In genomic region chr3:105453214-105453950, GRCm38 (mm10) we compare ENCODE assay signal across 9 mouse cellular contexts. TPM values are rescaled to one million over a fixed set of nuclear protein-coding genes. Genes with fewer than 3 reads are reported as not detected.
DNase-seq lines count a peak whose midpoint lies in the region; ATAC-seq and TF ChIP-seq lines count a peak whose summit lies in the region.
"Had no signal": no experiment of that assay in that cellular context is flagged by ENCODE, and none has a peak within 500 bp of the region (broad histone marks: within the 10 kb centered on the region; RNA-seq: fewer than 3 reads in every experiment).

No protein-coding gene starts in this region.

- no peak for TF ChIP-seq EP300 in ES-Bruce4 (IDR thresholded peaks at IDR 0.05; ENCODE audit: insufficient read depth, low read depth, low read length)

- intact Hi-C loops in heart, postnatal 10 days (cut with DNase I): loop anchor here (5.0 kb wide), 3 partner anchors 64 to 274 kb away; no protein-coding TSS in a partner anchor

- peaks cover 83% of the 10 kb centered on the region for H3K27me3 ChIP-seq in heart, embryonic 10.5 days (ENCODE audit: insufficient read depth, poor library complexity, severe bottlenecking)
- peaks cover 17% of the 10 kb centered on the region for H3K27me3 ChIP-seq in ES-Bruce4 (ENCODE audit: control insufficient read depth, insufficient read depth, low read length, poor library complexity, severe bottlenecking)
- no peaks in the 10 kb centered on the region for H3K27me3 ChIP-seq in forebrain, embryonic 15.5 days
- peaks cover 83% of the 10 kb centered on the region for H3K27me3 ChIP-seq in liver, embryonic 13.5 days

- DNase-seq in heart, embryonic 10.5 days (ENCODE audit: low spot score): no peak
- no peak for DNase-seq in heart, postnatal 10 days
- DNase-seq in liver, embryonic 13.5 days: no peak
- no peak for DNase-seq in urinary bladder, postnatal 10 days (ENCODE audit: low spot score)
- no peak for DNase-seq in cerebellum, adult 9-10 months
- no peak for DNase-seq in B cell, adult 2 months

- no peak overlapping the region for H3K9ac ChIP-seq in ES-Bruce4 (ENCODE audit: low read depth, poor library complexity, severe bottlenecking)
- H3K9ac ChIP-seq in forebrain, embryonic 15.5 days (replicated peaks): peak overlapping the region; percentile 88
- no peak overlapping the region for H3K9ac ChIP-seq in liver, embryonic 13.5 days

- no peak for TF ChIP-seq CTCF in ES-Bruce4 (IDR thresholded peaks at IDR 0.05; ENCODE audit: low read depth, low read length)

- ATAC-seq in forebrain, embryonic 15.5 days (replicated peaks): no peak; the same call in 1 of the 2 replicates
- ATAC-seq in liver, embryonic 13.5 days (ENCODE audit: low read depth): no peak
- ATAC-seq: inflammation-experienced regulatory T-cells, adult 6 months had no signal

- H3K36me3 ChIP-seq in heart, embryonic 10.5 days: no peaks in the 10 kb centered on the region
- no peaks in the 10 kb centered on the region for H3K36me3 ChIP-seq in ES-Bruce4 (ENCODE audit: control insufficient read depth, insufficient read depth, low read length, poor library complexity, severe bottlenecking)
- H3K36me3 ChIP-seq in forebrain, embryonic 15.5 days: no peaks in the 10 kb centered on the region
- no peaks in the 10 kb centered on the region for H3K36me3 ChIP-seq in liver, embryonic 13.5 days

- peaks cover 22% of the 10 kb centered on the region for H3K4me1 ChIP-seq in heart, embryonic 10.5 days
- no peaks in the 10 kb centered on the region for H3K4me1 ChIP-seq in ES-Bruce4 (ENCODE audit: control insufficient read depth, insufficient read depth, low read length)
- peaks cover 40% of the 10 kb centered on the region for H3K4me1 ChIP-seq in forebrain, embryonic 15.5 days
- H3K4me1 ChIP-seq in liver, embryonic 13.5 days (replicated peaks): peaks cover 12% of the 10 kb centered on the region; the same call in 1 of the 2 replicates

- TF ChIP-seq POLR2A in ES-Bruce4 (IDR thresholded peaks at IDR 0.05; ENCODE audit: insufficient read depth, low read length): no peak

- no peaks in the 10 kb centered on the region for H3K9me3 ChIP-seq in heart, embryonic 10.5 days
- no peaks in the 10 kb centered on the region for H3K9me3 ChIP-seq in ES-Bruce4 (replicated peaks; ENCODE audit: control insufficient read depth, insufficient read depth, low read length, poor library complexity, severe bottlenecking)
- H3K9me3 ChIP-seq in forebrain, embryonic 15.5 days: no peaks in the 10 kb centered on the region
- H3K9me3 ChIP-seq in liver, embryonic 13.5 days (replicated peaks): no peaks in the 10 kb centered on the region

- peak overlapping the region; percentile 84 for H3K4me2 ChIP-seq in forebrain, embryonic 15.5 days (replicated peaks)
- H3K4me2 ChIP-seq in liver, embryonic 13.5 days: peak overlapping the region; percentile 63; the same call in 1 of the 2 replicates

- no peak overlapping the region for H3K27ac ChIP-seq in heart, embryonic 10.5 days
- H3K27ac ChIP-seq in ES-Bruce4 (ENCODE audit: insufficient read depth, low read length): no peak overlapping the region
- H3K27ac ChIP-seq in forebrain, embryonic 15.5 days (replicated peaks): peak overlapping the region; percentile 80; the same call in 1 of the 2 replicates
- no peak overlapping the region for H3K27ac ChIP-seq in liver, embryonic 13.5 days

- H3K4me3 ChIP-seq in heart, embryonic 10.5 days: peak overlapping the region; percentile 81
- H3K4me3 ChIP-seq in ES-Bruce4 (ENCODE audit: low read depth, low read length): peak overlapping the region; percentile 31; the same call in 1 of the 2 replicates
- peak overlapping the region; percentile 76 for H3K4me3 ChIP-seq in forebrain, embryonic 15.5 days
- no peak overlapping the region for H3K4me3 ChIP-seq in liver, embryonic 13.5 days (replicated peaks)

- 5% methylated on average over 19 of the region's 19 CpGs for WGBS in heart, embryonic 10.5 days
- 2% methylated on average over 19 of the region's 19 CpGs for WGBS in forebrain, embryonic 15.5 days
- WGBS in liver, embryonic 13.5 days (ENCODE audit: insufficient replicate concordance): 8% methylated on average over 19 of the region's 19 CpGs

RNA-seq across cellular contexts. Expression of gene Kcnd3, which starts 1.3 kb away (rescaled TPM):
- 0.47 and 0.58 TPM in 2 replicates for polyA plus RNA-seq in heart, embryonic 10.5 days (2016; fragmentation: Nextera tagmentation; extraction: Ambion mirVana)
- total RNA-seq in heart, postnatal 10 days (2021): 1 to 10 TPM; 1.7 to 2.2 TPM
- polyA plus RNA-seq in ES-Bruce4 (2011; ENCODE audit: insufficient read depth, insufficient read length, low read depth, missing spikeins): not detected in 2 replicates
- polyA plus RNA-seq in forebrain, embryonic 15.5 days (2015; fragmentation: Nextera tagmentation; extraction: Ambion mirVana): 8.2 and 8.4 TPM in 2 replicates
- 0.10 TPM in 2 replicates for polyA plus RNA-seq in liver, embryonic 13.5 days (2015; fragmentation: Nextera tagmentation; extraction: Ambion mirVana)
- polyA plus RNA-seq: inflammation-experienced regulatory T-cells, adult 6 months had no signal
